Mouse (Mus musculus): ENCODE measurements around the gene Vpreb2. TPM values are rescaled to one million over a fixed set of nuclear protein-coding genes. Genes with fewer than 3 reads are reported as not detected.
A peak's percentile ranks its signal among the peaks of the same experiment; 100 is the strongest.

The Vpreb2 gene
- total and polyA plus RNA-seq, 2 experiments from 2014 or later, result not detected

DNA sequence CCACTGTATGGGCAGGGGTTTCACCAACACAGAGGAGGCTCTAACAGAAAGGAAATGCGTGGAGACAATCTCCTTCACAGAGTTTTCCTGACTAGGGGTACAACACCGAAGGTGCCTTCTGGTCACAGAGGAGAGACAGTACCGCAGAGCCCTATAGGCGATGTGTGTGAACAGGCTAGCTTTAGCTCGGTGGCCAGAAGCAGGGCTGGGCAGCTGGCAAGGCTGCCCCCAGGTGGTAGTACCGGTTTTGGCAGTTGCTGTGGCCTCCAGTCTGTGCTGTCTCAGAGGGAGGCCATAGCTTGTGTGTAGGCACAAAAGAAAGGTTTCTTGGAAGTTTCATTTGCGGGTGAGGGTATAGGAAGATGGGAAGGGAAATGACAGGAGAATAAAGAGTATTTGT, 41.4 kb upstream of the Vpreb2 start:
- peak; percentile 69 for TF ChIP-seq CTCF (IDR thresholded peaks at IDR 0.05)
- H3K36me3 ChIP-seq (ENCODE audit: insufficient read depth, low read length), result no peaks in the 10 kb centered on the region
- H3K9me3 ChIP-seq (ENCODE audit: low read length), result no peaks in the 10 kb centered on the region
- H3K27me3 ChIP-seq (ENCODE audit: insufficient read depth, low read length), result no peaks in the 10 kb centered on the region
- H3K27ac ChIP-seq (ENCODE audit: low read depth, low read length), result no peak overlapping the region
- 10% methylated on average over 7 of the region's 7 CpGs for WGBS
- 0 out of 2 replicates have a peak, but pooled peaks have one; percentile 60 for ATAC-seq (ENCODE audit: low FRiP score)
- H3K4me2 ChIP-seq (ENCODE audit: low read depth, low read length, poor library complexity, severe bottlenecking), result no peak overlapping the region
- H3K9ac ChIP-seq (replicated peaks; ENCODE audit: low read length, poor library complexity, severe bottlenecking), result no peak overlapping the region
- no peaks in the 10 kb centered on the region for H3K4me1 ChIP-seq (ENCODE audit: insufficient read depth, low read length)
- no peak overlapping the region for H3K4me3 ChIP-seq (ENCODE audit: low read depth, low read length)
- DNase-seq (ENCODE audit: low spot score), result peak; percentile 74

DNA sequence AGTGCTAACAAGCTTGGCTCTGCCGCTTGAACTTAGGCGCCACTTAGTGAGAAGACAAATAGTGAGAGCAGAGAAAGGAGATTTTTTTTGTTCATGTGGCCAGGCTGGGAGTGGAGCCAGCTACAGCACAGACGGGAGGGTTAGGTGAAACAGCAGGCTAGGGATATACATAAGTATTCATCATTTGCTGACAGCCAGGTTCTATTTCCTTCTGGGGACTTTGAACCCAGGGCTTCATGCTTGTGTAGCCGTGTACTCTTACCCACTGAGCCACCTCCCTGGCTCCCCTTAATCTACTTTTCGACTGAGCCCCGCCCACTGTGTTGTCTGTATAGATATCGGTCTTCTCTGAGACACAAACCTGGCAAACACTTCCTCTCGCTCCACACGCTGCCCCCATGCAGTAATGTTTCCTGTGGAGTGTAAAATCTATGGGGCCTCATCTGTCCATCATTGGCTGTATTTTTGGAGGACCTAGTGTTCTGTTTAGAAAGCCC, 40.9 kb upstream of the Vpreb2 start:
- no peaks in the 10 kb centered on the region for H3K9me3 ChIP-seq (ENCODE audit: low read length)
- no peak for ATAC-seq (ENCODE audit: low FRiP score)
- DNase-seq (ENCODE audit: low spot score), result peak; percentile 22
- H3K4me2 ChIP-seq (ENCODE audit: low read depth, low read length, poor library complexity, severe bottlenecking), result no peak overlapping the region
- H3K9ac ChIP-seq (replicated peaks; ENCODE audit: low read length, poor library complexity, severe bottlenecking), result no peak overlapping the region
- 49% methylated on average over 9 of the region's 9 CpGs for WGBS
- no peak for TF ChIP-seq CTCF (IDR thresholded peaks at IDR 0.05)
- no peaks in the 10 kb centered on the region for H3K27me3 ChIP-seq (ENCODE audit: insufficient read depth, low read length)
- no peak overlapping the region for H3K27ac ChIP-seq (ENCODE audit: low read depth, low read length)
- H3K4me1 ChIP-seq (ENCODE audit: insufficient read depth, low read length), result no peaks in the 10 kb centered on the region
- no peaks in the 10 kb centered on the region for H3K36me3 ChIP-seq (ENCODE audit: insufficient read depth, low read length)
- no peak overlapping the region for H3K4me3 ChIP-seq (ENCODE audit: low read depth, low read length)

DNA sequence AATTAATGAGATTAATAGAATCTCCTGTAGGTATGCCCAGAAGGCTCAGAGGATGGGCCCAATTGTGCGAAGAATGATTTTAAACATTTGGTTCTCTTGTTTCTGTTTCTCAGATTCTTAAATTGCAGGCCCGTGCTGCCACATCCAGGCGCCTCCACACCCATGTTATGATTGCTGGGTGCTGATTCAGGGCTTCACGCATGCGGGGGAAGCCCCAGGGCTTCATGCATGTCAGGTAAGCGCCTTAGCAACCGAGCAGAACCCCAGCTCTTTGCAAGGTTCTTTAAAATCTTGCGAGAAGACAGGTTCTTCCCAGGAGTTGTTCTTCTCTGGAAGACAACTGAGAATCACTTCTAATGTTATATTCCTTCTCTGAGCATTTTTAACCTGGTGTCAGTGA, 36.8 kb upstream of the Vpreb2 start:
- DNase-seq (ENCODE audit: low spot score) (no peak), ATAC-seq (ENCODE audit: low FRiP score) (no peak)
- WGBS, result 63% methylated on average over 8 of the region's 8 CpGs
- TF ChIP-seq CTCF (IDR thresholded peaks at IDR 0.05), result no peak
- Histone ChIP-seq H3K36me3 (ENCODE audit: insufficient read depth, low read length) (no peaks in the 10 kb centered on the region), H3K4me3 (ENCODE audit: low read depth, low read length) (no peak overlapping the region), H3K27ac (ENCODE audit: low read depth, low read length) (no peak overlapping the region), H3K9me3 (ENCODE audit: low read length) (no peaks in the 10 kb centered on the region), H3K27me3 (ENCODE audit: insufficient read depth, low read length) (no peaks in the 10 kb centered on the region), H3K4me1 (ENCODE audit: insufficient read depth, low read length) (no peaks in the 10 kb centered on the region), H3K4me2 (ENCODE audit: low read depth, low read length, poor library complexity, severe bottlenecking) (no peak overlapping the region), H3K9ac (replicated peaks; ENCODE audit: low read length, poor library complexity, severe bottlenecking) (no peak overlapping the region)

DNA sequence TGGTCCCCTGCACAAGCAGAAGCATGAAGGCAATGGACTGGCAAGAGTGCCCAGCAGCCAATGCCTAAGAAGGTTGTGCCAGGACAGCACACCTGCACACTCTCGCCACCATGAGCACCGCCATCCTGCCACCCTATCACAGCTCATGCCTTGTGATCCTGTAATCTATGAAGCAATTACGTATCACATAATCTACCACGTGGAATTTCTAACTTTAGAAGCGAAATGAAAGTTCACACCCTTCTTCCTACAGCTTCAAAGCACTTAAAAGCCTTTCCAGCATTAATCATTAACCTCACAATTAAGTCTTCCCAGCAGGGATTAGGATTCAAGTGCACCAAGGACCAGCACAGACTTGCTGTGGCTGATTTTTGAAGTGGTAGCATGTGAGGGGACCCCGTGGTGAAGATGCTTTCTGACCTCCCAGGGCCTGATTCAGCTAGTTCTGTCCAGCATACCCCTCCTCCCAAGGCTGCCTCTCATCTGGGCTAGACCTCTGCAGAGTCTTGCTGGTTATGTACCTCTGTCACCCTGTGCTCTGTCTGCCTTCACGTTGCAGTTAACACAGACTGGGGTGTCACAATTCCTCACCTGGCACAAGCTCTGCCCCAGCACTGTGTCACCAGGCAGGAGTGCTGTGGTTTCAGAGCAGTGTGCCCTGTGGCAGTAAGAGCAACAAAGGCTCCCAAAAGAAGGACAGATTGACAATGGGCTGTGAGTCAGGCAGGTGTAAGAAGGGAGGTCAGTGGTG, 35.0 kb upstream of the Vpreb2 start:
- no peak for TF ChIP-seq CTCF (IDR thresholded peaks at IDR 0.05)
- H3K4me2 ChIP-seq (ENCODE audit: low read depth, low read length, poor library complexity, severe bottlenecking), result no peak overlapping the region
- H3K9me3 ChIP-seq (ENCODE audit: low read length), result no peaks in the 10 kb centered on the region
- 58% methylated on average over 7 of the region's 7 CpGs for WGBS
- ATAC-seq (ENCODE audit: low FRiP score), result no peak
- no peaks in the 10 kb centered on the region for H3K27me3 ChIP-seq (ENCODE audit: insufficient read depth, low read length)
- H3K36me3 ChIP-seq (ENCODE audit: insufficient read depth, low read length), result no peaks in the 10 kb centered on the region
- no peak overlapping the region for H3K4me3 ChIP-seq (ENCODE audit: low read depth, low read length)
- H3K9ac ChIP-seq (replicated peaks; ENCODE audit: low read length, poor library complexity, severe bottlenecking), result no peak overlapping the region
- no peak overlapping the region for H3K27ac ChIP-seq (ENCODE audit: low read depth, low read length)
- no peak for DNase-seq (ENCODE audit: low spot score)
- 0 out of 2 replicates have a peak, but pooled peaks cover 3% of the 10 kb centered on the region for H3K4me1 ChIP-seq (ENCODE audit: insufficient read depth, low read length)

DNA sequence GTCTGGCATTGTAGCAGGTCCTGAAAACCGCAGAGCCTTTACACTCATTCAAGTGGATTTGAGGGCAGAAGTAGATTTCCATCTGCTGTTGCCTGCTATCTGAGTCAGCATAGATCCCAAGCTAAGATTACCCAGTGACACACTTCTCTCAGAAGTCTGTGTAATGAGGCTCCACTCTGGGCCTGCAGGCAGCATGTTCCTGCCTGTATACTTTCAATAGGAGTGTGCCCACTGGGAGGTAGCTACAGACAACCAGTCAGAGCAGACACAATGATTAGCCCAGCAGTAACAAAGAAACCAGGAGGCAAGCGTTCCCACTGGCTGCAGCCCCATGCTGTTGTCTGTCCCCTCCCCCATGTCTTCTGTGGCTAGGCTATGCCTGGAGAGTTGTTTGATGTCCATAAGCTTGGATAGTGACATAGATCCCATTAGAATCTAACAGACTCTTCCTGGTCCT, 30.8 kb upstream of the Vpreb2 start:
- H3K9me3 ChIP-seq (ENCODE audit: low read length), result no peaks in the 10 kb centered on the region
- H3K4me3 ChIP-seq (ENCODE audit: low read depth, low read length), result no peak overlapping the region
- no peak overlapping the region for H3K27ac ChIP-seq (ENCODE audit: low read depth, low read length)
- 7% methylated on average over 2 of the region's 2 CpGs for WGBS
- H3K27me3 ChIP-seq (ENCODE audit: insufficient read depth, low read length), result no peaks in the 10 kb centered on the region
- H3K4me1 ChIP-seq (ENCODE audit: insufficient read depth, low read length), result 0 out of 2 replicates have a peak, but pooled peaks cover 3% of the 10 kb centered on the region
- H3K9ac ChIP-seq (replicated peaks; ENCODE audit: low read length, poor library complexity, severe bottlenecking), result no peak overlapping the region
- TF ChIP-seq CTCF (IDR thresholded peaks at IDR 0.05), result no peak
- no peak for DNase-seq (ENCODE audit: low spot score)
- ATAC-seq (ENCODE audit: low FRiP score), result peak; percentile 56; the same call in 1 of the 2 replicates
- no peak overlapping the region for H3K4me2 ChIP-seq (ENCODE audit: low read depth, low read length, poor library complexity, severe bottlenecking)
- H3K36me3 ChIP-seq (ENCODE audit: insufficient read depth, low read length), result no peaks in the 10 kb centered on the region

DNA sequence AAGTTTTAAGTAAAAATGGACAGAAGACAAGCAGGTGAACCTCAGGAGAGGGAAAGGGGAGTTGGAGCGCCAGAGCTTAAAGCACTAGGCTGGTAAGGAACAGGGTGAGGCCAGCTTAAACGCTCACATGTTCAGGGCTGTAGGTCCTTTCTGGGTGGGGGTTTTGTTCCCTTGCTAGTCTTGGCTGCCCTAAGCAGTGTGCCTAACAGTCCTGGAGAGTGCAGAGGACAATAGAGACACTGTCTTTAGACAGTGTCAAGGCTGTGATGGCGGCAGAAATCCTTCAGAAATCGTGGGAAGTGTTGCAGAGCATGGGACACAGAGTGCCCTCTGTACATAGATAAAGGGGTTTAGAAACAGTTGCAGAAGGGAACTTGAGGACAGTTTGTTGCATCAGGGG, 30.2 kb upstream of the Vpreb2 start:
- Histone ChIP-seq H3K9ac (replicated peaks; ENCODE audit: low read length, poor library complexity, severe bottlenecking) (no peak overlapping the region; the same call in 1 of the 2 replicates), H3K4me2 (ENCODE audit: low read depth, low read length, poor library complexity, severe bottlenecking) (no peak overlapping the region), H3K9me3 (ENCODE audit: low read length) (no peaks in the 10 kb centered on the region), H3K4me3 (ENCODE audit: low read depth, low read length) (no peak overlapping the region), H3K27ac (ENCODE audit: low read depth, low read length) (no peak overlapping the region), H3K27me3 (ENCODE audit: insufficient read depth, low read length) (no peaks in the 10 kb centered on the region), H3K4me1 (ENCODE audit: insufficient read depth, low read length) (0 out of 2 replicates have a peak, but pooled peaks cover 3% of the 10 kb centered on the region), H3K36me3 (ENCODE audit: insufficient read depth, low read length) (no peaks in the 10 kb centered on the region)
- DNase-seq (ENCODE audit: low spot score), result peak; percentile 27
- TF ChIP-seq CTCF (IDR thresholded peaks at IDR 0.05), result no peak
- peak; percentile 76 for ATAC-seq (ENCODE audit: low FRiP score)
- 27% methylated on average over 4 of the region's 4 CpGs for WGBS
